ENCODE assay signal across 8 mouse cellular contexts in genomic region chr16:30066852-30067301, GRCm38 (mm10). TPM values are rescaled to one million over a fixed set of nuclear protein-coding genes. Genes with fewer than 3 reads are reported as not detected.
DNase-seq lines count a peak whose midpoint lies in the region; ATAC-seq and TF ChIP-seq lines count a peak whose summit lies in the region.

No protein-coding gene starts in this region.

- peaks cover 5% of the 10 kb centered on the region; the same call in 1 of the 2 replicates for H3K4me1 ChIP-seq in hindbrain, postnatal 0 days (ENCODE audit: insufficient read depth, low read length)

- H3K9ac ChIP-seq in hindbrain, postnatal 0 days (replicated peaks; ENCODE audit: low read length): peak overlapping the region; percentile 55; the same call in 1 of the 2 replicates

- no peaks in the 10 kb centered on the region for H3K9me3 ChIP-seq in hindbrain, postnatal 0 days (ENCODE audit: low read length)

- WGBS in hindbrain, postnatal 0 days: 0% methylated on average over 35 of the region's 46 CpGs

- H3K4me2 ChIP-seq in hindbrain, postnatal 0 days (ENCODE audit: low read depth, low read length): peak overlapping the region; percentile 99

- TF ChIP-seq CTCF in hindbrain, postnatal 0 days (IDR thresholded peaks at IDR 0.05; ENCODE audit: low read depth): peak; percentile 56

- ATAC-seq in hindbrain, postnatal 0 days: peak; percentile 3
- peak; percentile 44 for ATAC-seq in megakaryocyte, adult 5-6 weeks (ENCODE audit: poor library complexity, severe bottlenecking)

- H3K27me3 ChIP-seq in hindbrain, postnatal 0 days (ENCODE audit: insufficient read depth, low read length): peaks cover 5% of the 10 kb centered on the region

- peak overlapping the region; percentile 64 for H3K4me3 ChIP-seq in hindbrain, postnatal 0 days (ENCODE audit: low read length)

- H3K27ac ChIP-seq in hindbrain, postnatal 0 days: peak overlapping the region; percentile 70

- H3K36me3 ChIP-seq in hindbrain, postnatal 0 days (ENCODE audit: insufficient read depth, low read length): no peaks in the 10 kb centered on the region

- peak; percentile 55 for DNase-seq in T-cell, adult 2 months (ENCODE audit: low spot score)
- peak; percentile 86 to 90 for DNase-seq in cerebellum, postnatal 25 days
- peak; percentile 85 for DNase-seq in gastrocnemius, adult 18-20 months (ENCODE audit: low spot score)
- peak; percentile 90 for DNase-seq in hindbrain, postnatal 0 days (ENCODE audit: low spot score)
- DNase-seq in left cerebral cortex, adult 8-10 months (ENCODE audit: low spot score in 2 of 2): peak; percentile 74 to 77
- DNase-seq in right cerebral cortex, postnatal 36 days (ENCODE audit: low spot score in 2 of 2): peak; percentile 73 to 76
- DNase-seq in urinary bladder, postnatal 4 days (ENCODE audit: low spot score in 2 of 2): peak; percentile 81 to 84

RNA-seq across cellular contexts. Expression of gene Hes1, which starts 2.7 kb away (rescaled TPM):
- 10 to 100 TPM in 1 of 2 experiments, 1 to 10 TPM in 1; 7.6 to 13.0 TPM for total RNA-seq in gastrocnemius, adult 18-20 months (2021)
- 9.2 and 19.8 TPM in 2 replicates for total RNA-seq in hindbrain, postnatal 0 days (2014; rRNA removed)
- 10.6 and 12.5 TPM in 2 replicates for polyA plus RNA-seq in hindbrain, postnatal 0 days (2015; fragmentation: Nextera tagmentation; extraction: Ambion mirVana)
- total RNA-seq in left cerebral cortex, adult 8-10 months (2022): 10 to 100 TPM; 18.0 to 23.5 (median 18.5) TPM
- 0.60 and 0.71 TPM in 2 replicates for total RNA-seq in megakaryocyte, adult 5-6 weeks (2015)
- 0.18 and 0.49 TPM in 2 replicates for total RNA-seq in megakaryocyte, adult 5-6 weeks (2017)

Comparison
In these comparisons a context has a peak if more than half of its experiments do, and no peak if none do; other contexts are left out.
1. Peak in every context shown above with its lines: DNase-seq, ATAC-seq, H3K4me3 ChIP-seq and H3K27ac ChIP-seq.